19 mouse cellular contexts compared by ENCODE assay signal in genomic region chr2:73538590-73538989, GRCm38 (mm10). TPM values are rescaled to one million over a fixed set of nuclear protein-coding genes. Genes with fewer than 3 reads are reported as not detected.
"Had no signal": no experiment of that assay in that cellular context is flagged by ENCODE, and none has a peak within 500 bp of the region (broad histone marks: within the 10 kb centered on the region; RNA-seq: fewer than 3 reads in every experiment).

No protein-coding gene starts in this region.

- DNase-seq: kidney, adult 2 months; kidney, postnatal 14 days; liver; liver, embryonic 13.5 days; liver, postnatal 0 days; retina, postnatal 1 day; right cerebral cortex, postnatal 4 days; spleen, adult 18-20 months; thymus, adult 18-20 months; thymus, postnatal 14 days had no signal

- H3K9me3 ChIP-seq: intestine, embryonic 15.5 days; kidney, embryonic 15.5 days; liver, embryonic 13.5 days; megakaryocyte, embryonic 14.5 days; midbrain, embryonic 12.5 days; neural tube, embryonic 13.5 days had no signal

- H3K9ac ChIP-seq: intestine, embryonic 15.5 days; kidney, embryonic 15.5 days; liver, embryonic 13.5 days; liver, postnatal 0 days; midbrain, embryonic 12.5 days; neural tube, embryonic 13.5 days had no signal

- ATAC-seq: intestine, embryonic 15.5 days; liver, postnatal 0 days; midbrain, embryonic 16.5 days had no signal

- H3K4me2 ChIP-seq: intestine, embryonic 15.5 days; kidney, embryonic 15.5 days; liver, embryonic 13.5 days; midbrain, embryonic 12.5 days; neural tube, embryonic 13.5 days had no signal

- H3K4me1 ChIP-seq: intestine, embryonic 15.5 days had no signal

- H3K27ac ChIP-seq: intestine, embryonic 15.5 days; kidney, embryonic 15.5 days; left cerebral cortex, adult 2 months; liver, embryonic 13.5 days; macrophage; midbrain, embryonic 12.5 days; neural tube, embryonic 13.5 days had no signal

- H3K36me3 ChIP-seq: intestine, embryonic 15.5 days; kidney, embryonic 15.5 days; liver, embryonic 13.5 days; midbrain, embryonic 12.5 days; neural tube, embryonic 13.5 days had no signal

- H3K27me3 ChIP-seq: intestine, embryonic 15.5 days; megakaryocyte, embryonic 14.5 days had no signal

- H3K4me3 ChIP-seq: intestine, embryonic 15.5 days; kidney, embryonic 15.5 days; left cerebral cortex, adult 2 months; liver, embryonic 13.5 days; megakaryocyte, embryonic 14.5 days; midbrain, embryonic 12.5 days; neural tube, embryonic 13.5 days had no signal

RNA-seq across cellular contexts. Expression of gene Chrna1, which starts 41.5 kb away (rescaled TPM):
- polyA plus RNA-seq: kidney, adult 2 months; large intestine, adult 2 months; macrophage had no signal
